Mouse (Mus musculus): ENCODE measurements around the gene Slc7a7. TPM values are rescaled to one million over a fixed set of nuclear protein-coding genes. Genes with fewer than 3 reads are reported as not detected.
"Not testable (repeated sequence)": the region's sequence is repeated elsewhere in the genome, so short reads cannot be mapped to it uniquely, and the experiment has no call there.

The Slc7a7 gene
- total RNA-seq, 2 experiments from 2014 or later, result 1.5 to 2.5 TPM

DNA sequence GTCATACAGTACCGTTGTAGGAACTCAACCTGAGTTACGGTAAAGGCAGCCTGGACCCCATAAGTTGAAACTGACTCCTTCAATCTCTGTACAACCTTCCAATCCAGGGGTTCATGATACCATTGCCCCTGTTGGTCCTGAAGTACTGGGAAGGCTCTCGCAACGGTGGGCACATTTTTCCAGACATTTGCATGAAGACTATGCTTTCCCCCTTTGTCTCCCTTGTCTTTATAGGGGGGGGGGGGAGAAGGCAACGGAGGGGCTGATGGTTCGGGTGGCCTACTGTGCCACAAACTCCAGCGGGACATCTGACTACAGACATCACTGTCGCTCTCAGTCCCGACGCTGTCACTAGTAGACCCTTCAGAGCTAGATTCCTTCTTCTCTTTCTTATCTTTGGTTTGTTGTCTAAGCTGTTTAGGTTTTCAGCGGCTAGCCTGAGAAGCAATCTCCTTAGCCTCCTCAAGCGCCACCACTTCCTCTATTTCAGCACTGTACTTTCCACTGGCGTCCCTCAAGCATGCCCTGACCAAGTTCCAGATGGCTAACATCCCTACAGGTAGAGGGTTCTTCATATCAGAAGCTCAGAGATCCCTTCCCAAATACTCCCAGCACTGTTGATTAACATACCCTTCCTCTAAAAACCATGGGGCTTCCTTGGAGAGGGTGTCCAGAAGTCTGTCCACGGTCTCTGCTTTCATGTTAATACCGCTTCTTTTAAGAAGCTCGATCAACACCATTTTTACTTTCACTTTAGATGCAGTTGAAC is 66.6 kb downstream of the Slc7a7 start:
- intact Hi-C loops (cut with DNase I), result not testable (repeated sequence)

DNA sequence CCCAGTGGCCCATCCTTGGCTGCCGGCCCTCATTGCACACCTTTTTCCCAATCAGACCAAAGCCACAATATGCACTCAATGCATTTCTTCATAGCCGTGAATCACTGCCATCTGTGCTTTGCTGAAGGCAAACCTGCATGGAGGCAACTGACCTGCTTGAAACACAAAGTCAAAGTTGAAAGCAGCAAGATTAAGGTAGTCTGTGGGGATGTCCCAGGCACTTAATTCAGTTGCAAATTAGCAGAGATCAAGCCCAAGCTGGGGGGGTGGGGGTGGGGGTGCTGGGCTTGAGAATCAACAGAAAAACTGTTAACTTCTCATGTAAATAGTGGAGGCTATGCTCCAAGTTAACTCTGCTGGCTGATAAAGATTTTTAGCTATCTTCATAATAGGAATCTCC is 75.8 kb downstream of the Slc7a7 start:
- intact Hi-C loops (cut with DNase I); DNase-seq (ENCODE audit: low spot score in 2 of 2): not testable (repeated sequence)

More for the DNA sequence above, 66.6 kb downstream of the Slc7a7 start:
- DNase-seq (ENCODE audit: low spot score in 2 of 2), result not testable (repeated sequence)

DNA sequence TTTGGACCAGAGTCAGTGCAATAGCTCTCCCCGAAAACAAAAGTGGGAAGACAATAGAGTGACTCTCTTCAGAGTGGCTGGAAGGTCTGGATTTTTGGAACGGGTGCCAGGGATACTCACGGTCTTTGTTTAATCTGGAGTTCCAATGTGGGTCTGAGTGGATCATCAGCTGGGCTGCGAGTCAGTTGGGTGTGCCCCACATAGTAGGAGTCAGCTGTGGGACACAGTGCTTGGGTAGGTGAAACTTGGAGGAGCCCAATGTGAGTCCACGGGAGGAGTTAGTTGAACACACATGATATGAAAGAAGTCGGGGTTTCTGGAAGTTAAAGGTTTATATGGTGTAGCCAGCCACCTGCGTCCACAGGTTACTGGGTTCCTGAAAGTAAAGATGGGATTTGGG is 76.7 kb downstream of the Slc7a7 start:
- intact Hi-C loops (cut with DNase I), result no loop called here
- DNase-seq (ENCODE audit: low spot score in 2 of 2), result no peak

DNA sequence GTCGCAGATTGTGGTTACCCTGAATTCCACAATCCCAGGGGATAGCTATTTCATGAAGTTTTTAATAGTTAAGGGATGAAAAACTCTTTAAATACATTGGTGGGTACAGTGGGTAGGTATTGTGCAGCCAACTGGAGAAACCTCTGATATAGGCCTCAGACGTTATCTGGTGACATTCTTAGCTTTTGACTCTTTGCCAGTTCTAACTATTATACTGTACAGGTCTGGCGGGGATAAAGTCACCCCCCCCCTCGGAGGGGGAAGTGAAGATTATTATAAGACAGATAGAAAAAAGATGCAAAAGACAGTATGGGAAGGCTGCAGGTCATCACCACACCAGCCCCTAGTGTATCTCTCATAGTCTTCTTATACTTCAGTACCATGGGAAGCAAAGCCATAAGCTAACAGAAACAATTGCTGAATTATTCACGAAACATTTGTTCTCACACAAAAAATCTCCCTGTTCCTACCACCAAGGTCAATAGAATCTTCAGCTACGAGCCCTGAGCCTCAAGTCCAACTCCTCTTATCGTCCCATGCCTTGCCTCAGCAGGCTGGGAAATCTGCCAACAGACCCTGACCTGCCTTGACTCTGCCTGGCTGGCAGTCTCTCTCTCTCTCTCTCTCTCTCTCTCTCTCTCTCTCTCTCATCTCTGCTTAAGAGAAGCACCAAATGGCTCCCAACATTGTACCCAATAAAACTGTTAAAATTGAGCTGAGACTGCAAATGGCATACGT is 84.0 kb downstream of the Slc7a7 start:
- intact Hi-C loops (cut with DNase I), result no loop called here

DNA sequence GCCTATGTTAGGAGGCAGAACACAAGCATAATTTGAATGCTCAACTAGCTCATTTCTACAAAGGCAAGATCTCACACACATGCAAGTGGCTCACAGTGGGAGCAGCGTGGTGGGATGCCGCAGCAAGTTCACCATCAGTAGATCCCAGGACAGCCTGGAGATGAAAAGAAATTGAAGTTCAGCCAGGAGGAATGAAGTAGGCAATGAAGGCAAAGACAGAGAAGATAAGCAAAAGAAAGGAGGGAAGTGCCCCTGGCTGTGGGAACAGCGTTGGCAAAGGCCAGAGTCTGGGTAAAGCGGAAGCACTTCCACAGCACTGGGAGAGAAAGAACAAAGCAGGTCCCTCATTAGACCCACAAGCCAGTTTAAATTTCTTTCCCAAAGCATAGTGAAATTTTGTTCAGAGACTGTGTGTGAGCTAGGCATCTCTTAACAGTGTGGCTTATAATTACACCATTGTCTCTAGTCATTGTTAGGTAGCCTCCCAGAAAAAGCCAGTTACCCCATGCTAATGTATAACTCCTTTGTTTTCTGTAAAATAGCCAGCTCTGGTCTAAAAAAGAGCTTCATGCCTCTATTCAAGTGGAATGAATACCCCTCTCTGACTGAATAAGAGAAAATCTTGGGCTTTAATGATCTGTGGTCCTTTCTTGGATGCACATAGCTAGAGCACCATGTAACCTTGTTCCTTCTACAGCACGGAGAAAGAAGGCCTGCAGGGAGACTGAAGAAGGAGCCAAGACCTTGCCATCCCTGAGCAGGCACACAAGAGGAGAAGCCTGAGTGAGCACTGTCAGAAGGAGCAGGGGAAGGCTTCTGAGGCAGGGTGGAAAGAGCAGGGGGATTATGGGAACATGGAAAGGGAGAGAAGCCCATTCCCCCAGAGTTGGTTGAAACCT is 85.2 kb downstream of the Slc7a7 start:
- intact Hi-C loops (cut with DNase I), result no loop called here
- no peak for DNase-seq (ENCODE audit: low spot score in 2 of 2)

More for the DNA sequence above, 84.0 kb downstream of the Slc7a7 start:
- DNase-seq (ENCODE audit: low spot score in 2 of 2), result no peak

DNA sequence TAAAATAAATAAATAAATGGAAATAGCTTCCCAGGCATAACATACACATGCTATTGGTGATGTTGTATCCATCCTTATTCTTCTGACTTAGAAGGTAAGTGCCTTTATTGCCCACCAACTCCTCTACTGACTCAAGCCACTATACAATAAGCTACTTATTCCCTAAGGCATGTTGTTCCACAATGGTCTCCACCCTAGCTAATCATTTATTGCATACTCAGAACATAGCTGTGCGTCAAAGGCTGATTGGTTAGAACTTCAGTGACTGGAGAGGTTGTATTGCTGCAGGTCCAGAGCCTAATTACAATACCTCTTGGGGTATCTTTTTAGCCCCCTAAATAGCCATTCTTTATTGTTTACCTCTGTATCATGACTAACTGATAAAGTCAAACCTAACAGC is 86.4 kb downstream of the Slc7a7 start:
- DNase-seq (ENCODE audit: low spot score in 2 of 2), result no peak
- intact Hi-C loops (cut with DNase I), result no loop called here

DNA sequence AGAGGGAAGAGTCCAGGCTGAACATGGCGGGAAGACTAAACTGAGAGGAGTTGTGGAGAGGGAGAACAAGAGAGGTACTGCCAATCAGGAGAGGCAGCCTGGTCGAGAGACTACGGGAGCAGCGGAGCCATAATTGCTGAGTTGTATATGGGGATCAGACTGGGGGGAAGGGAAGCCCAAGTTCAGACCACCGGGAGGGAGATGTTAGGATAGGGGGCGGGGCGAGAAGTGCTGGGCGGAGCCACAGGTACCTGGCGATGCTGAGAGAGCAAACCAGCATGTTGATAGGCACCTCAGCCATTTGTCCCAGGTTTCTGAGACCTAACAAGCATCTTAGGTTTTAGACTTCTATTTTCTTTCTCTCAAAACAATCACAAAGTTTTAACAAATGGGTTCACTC is 88.4 kb downstream of the Slc7a7 start:
- intact Hi-C loops (cut with DNase I), result no loop called here
- DNase-seq (ENCODE audit: low spot score in 2 of 2), result no peak

DNA sequence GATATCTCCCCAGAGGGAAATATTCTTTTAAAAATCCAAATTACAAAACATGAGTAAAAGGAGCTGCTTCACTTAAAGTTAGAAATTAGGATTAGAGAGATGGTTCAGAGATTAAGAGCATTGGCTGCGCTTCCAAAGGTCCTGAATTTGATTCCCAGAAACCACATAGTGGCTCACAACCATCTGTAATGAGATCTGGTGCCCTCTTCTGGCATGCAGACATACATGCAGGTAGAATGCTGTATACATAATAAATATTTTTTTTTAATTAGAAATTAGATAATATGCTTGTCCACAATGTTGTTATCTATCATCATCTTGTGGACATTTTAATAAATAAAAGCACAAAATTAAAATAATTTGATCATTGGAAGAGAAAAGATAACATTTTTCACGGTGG is 89.0 kb downstream of the Slc7a7 start:
- intact Hi-C loops (cut with DNase I), result no loop called here

DNA sequence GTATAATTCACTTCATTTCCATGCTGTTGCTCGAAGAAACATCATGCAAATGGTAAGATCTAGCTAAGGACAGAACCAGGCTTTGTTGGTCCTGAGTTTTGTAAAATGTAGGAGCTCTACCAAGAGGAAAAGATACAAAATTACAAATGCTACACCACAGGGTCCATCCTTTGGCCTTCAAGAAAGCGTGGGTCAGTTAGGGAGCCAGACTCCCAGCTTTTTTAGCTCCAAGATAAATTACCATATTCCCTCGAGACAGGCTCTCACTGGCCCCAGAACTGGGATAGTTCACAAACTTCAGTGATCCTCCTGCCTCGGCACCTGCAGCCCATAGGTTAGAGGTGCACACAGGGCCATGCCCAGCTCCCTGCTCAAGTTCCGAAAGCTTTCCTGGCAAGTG is 93.1 kb downstream of the Slc7a7 start:
- intact Hi-C loops (cut with DNase I), result no loop called here
- no peak for DNase-seq (ENCODE audit: low spot score in 2 of 2)

More for the DNA sequence above, 89.0 kb downstream of the Slc7a7 start:
- no peak for DNase-seq (ENCODE audit: low spot score in 2 of 2)

DNA sequence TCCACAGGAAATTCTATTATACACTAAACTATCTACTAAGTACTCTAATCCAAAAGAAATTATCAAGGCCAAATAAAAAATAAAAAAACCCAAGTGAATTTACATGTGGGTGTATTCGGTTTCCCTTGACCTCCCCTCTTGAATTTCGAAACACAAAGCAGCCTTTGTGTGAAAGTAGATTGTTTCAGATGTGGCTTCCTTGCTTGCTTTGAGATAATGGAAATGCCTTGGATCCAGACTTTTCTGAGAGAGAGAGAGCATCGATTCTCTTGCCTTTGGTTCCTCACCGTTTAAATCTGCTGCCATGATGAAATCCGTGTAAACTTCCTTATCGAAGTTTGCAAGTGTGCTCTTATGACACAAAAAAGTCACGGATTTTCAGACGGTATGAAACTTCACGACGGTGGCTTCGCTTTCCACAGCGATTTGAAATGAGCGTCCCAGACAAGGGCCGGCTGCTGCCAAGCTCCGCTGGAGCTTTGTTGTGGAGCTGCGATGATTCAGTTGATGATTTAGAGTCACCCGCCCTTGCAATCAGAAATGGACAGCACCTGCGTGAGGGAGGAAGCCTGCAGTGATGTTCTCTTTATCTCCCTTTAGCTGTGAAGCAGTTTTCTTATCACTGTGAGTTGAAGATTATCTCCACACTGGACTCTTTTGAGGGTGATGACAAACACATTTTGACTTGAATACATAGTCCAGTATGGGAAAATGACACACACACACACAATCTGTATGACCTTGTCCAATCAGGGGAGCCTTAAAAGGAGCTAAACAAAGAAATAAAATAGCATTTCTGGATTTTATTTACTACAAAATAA is 95.8 kb downstream of the Slc7a7 start:
- intact Hi-C loops (cut with DNase I), result no loop called here
- no peak for DNase-seq (ENCODE audit: low spot score in 2 of 2)

Other genes with a start within 250 kb of the Slc7a7 start
- 100 to 1,000 TPM; 118 to 127 TPM for gene Dad1, start 163.7 kb downstream of the Slc7a7 start, total RNA-seq (2021)
- 10 to 100 TPM; 50.3 to 51.0 TPM for gene Abhd4, start 163.6 kb downstream of the Slc7a7 start, total RNA-seq (2021)
- gene Olfr49, start 132.8 kb downstream of the Slc7a7 start, total RNA-seq (2021), result not detected
- 10 to 100 TPM; 61.3 to 65.4 TPM for gene Oxa1l, start 56.9 kb downstream of the Slc7a7 start, total RNA-seq (2021)
- gene Mrpl52, start 9.1 kb upstream of the Slc7a7 start, total RNA-seq (2021), result 10 to 100 TPM; 79.5 to 91.5 TPM
- 10 to 100 TPM; 19.0 to 22.0 TPM for gene Mmp14, start 13.8 kb upstream of the Slc7a7 start, total RNA-seq (2021)
- 10 to 100 TPM; 23.2 to 31.3 TPM for gene Lrp10, start 46.4 kb upstream of the Slc7a7 start, total RNA-seq (2021)
- 1 to 10 TPM; 7.4 to 9.6 TPM for gene Rem2, start 58.3 kb upstream of the Slc7a7 start, total RNA-seq (2021)
- 10 to 100 TPM; 69.4 to 72.0 TPM for gene Prmt5, start 99.7 kb upstream of the Slc7a7 start, total RNA-seq (2021)
- gene Haus4, start 136.8 kb upstream of the Slc7a7 start, total RNA-seq (2021), result 1 to 10 TPM; 2.4 to 4.9 TPM
- 1 to 10 TPM; 2.7 to 3.1 TPM for gene Ajuba, start 159.8 kb upstream of the Slc7a7 start, total RNA-seq (2021)
- 1 to 10 TPM; 4.4 to 7.4 TPM for gene 4931414P19Rik, start 188.2 kb upstream of the Slc7a7 start, total RNA-seq (2021)
- gene Psmb5, start 200.2 kb upstream of the Slc7a7 start, total RNA-seq (2021), result 100 to 1,000 TPM; 185 to 188 TPM
- gene Psmb11, start 203.7 kb upstream of the Slc7a7 start, total RNA-seq (2021), result under 1 TPM in 1 of 2 experiments, not detected in 1; 0.30 TPM
- gene Gm17606, start 223.2 kb upstream of the Slc7a7 start, total RNA-seq (2021), result not detected
- gene Cdh24, start 223.6 kb upstream of the Slc7a7 start, total RNA-seq (2021), result 10 to 100 TPM; 10.5 to 12.2 TPM